Mouse (Mus musculus): Measurements from ENCODE around the gene Pip. TPM values are rescaled to one million over a fixed set of nuclear protein-coding genes. Genes with fewer than 3 reads are reported as not detected.

Gene Pip
- not detected in 2 replicates for polyA plus RNA-seq (2014; fragmentation: Nextera tagmentation; extraction: Ambion mirVana)

DNA sequence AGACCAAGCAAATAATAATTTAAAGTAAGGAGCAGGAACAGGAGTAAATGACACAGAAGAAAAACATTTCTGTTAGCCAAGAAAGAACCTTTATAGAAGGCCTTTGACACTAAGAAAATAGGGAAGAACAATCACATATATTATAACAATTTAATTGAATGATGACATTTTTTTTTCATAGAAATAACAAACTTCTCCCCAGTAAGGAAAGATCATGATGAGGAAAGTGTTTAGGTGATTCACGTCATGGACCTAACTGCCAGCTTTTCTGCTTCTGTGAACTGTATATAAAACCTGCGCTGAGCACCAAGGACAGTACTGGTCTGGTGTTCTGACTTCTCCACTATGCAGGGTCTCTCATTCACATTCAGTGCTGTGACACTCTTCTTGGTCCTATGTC is at the start of gene Pip:
Pip (plus strand) TSS at position 301 of the 400 bp plus-strand sequence.
- Histone ChIP-seq H3K4me1 (ENCODE audit: control insufficient read depth, insufficient read depth, low read length) (no peaks in the 10 kb centered on the region), H3K9ac (ENCODE audit: low read length) (no peak within 1 kb of the TSS), H3K36me3 (ENCODE audit: control insufficient read depth, insufficient read depth, low read length) (no peaks in the 10 kb centered on the region), H3K4me2 (ENCODE audit: low read depth, severe bottlenecking) (no peak within 1 kb of the TSS), H3K27me3 (ENCODE audit: control insufficient read depth, insufficient read depth, low read length) (no peaks in the 10 kb centered on the region), H3K4me3 (ENCODE audit: low read depth, low read length) (no peak within 1 kb of the TSS), H3K27ac (replicated peaks; ENCODE audit: low read depth, low read length) (no peak within 1 kb of the TSS), H3K9me3 (ENCODE audit: control insufficient read depth, low read length) (no peaks in the 10 kb centered on the region)
- WGBS = 88% methylated on average over 2 of the region's 2 CpGs
- ATAC-seq (ENCODE audit: insufficient number of reproducible peaks, low FRiP score, low TSS enrichment, low read depth) = no peak
- no peak for DNase-seq (ENCODE audit: low spot score)

- ATAC-seq (ENCODE audit: insufficient number of reproducible peaks, low FRiP score, low TSS enrichment, low read depth) (no peak), DNase-seq (ENCODE audit: low spot score) (no peak)
- H3K36me3 ChIP-seq (ENCODE audit: control insufficient read depth, insufficient read depth, low read length) = no peaks in the 10 kb centered on the region
- no peaks in the 10 kb centered on the region for H3K27me3 ChIP-seq (ENCODE audit: control insufficient read depth, insufficient read depth, low read length)
- H3K4me2 ChIP-seq (ENCODE audit: low read depth, severe bottlenecking) = no peak overlapping the region
- no peak overlapping the region for H3K9ac ChIP-seq (ENCODE audit: low read length)
- H3K4me1 ChIP-seq (ENCODE audit: control insufficient read depth, insufficient read depth, low read length) = no peaks in the 10 kb centered on the region
- no peaks in the 10 kb centered on the region for H3K9me3 ChIP-seq (ENCODE audit: control insufficient read depth, low read length)
- H3K4me3 ChIP-seq (ENCODE audit: low read depth, low read length) = no peak overlapping the region
- H3K27ac ChIP-seq (replicated peaks; ENCODE audit: low read depth, low read length) = no peak overlapping the region
These were observed 23.2 kb upstream of the Pip start for GRCm38 (mm10) chr6:41824086-41824485.

- Histone ChIP-seq H3K4me1 (ENCODE audit: control insufficient read depth, insufficient read depth, low read length) (no peaks in the 10 kb centered on the region), H3K27ac (replicated peaks; ENCODE audit: low read depth, low read length) (no peak overlapping the region), H3K36me3 (ENCODE audit: control insufficient read depth, insufficient read depth, low read length) (no peaks in the 10 kb centered on the region), H3K27me3 (ENCODE audit: control insufficient read depth, insufficient read depth, low read length) (no peaks in the 10 kb centered on the region), H3K9me3 (ENCODE audit: control insufficient read depth, low read length) (no peaks in the 10 kb centered on the region), H3K4me2 (ENCODE audit: low read depth, severe bottlenecking) (no peak overlapping the region), H3K4me3 (ENCODE audit: low read depth, low read length) (no peak overlapping the region), H3K9ac (ENCODE audit: low read length) (no peak overlapping the region)
- WGBS = 92% methylated on average over 2 of the region's 2 CpGs
- DNase-seq (ENCODE audit: low spot score) (no peak), ATAC-seq (ENCODE audit: insufficient number of reproducible peaks, low FRiP score, low TSS enrichment, low read depth) (no peak)
These were observed 17.8 kb upstream of the Pip start for GRCm38 (mm10) chr6:41829516-41829915.

GRCm38 (mm10) chr6:41852689-41853088 is 5.4 kb downstream of the Pip start, which contains the start of gene Sval2:
TSS of gene Sval2 (plus strand) at chr6:41852989.
- Histone ChIP-seq H3K36me3 (ENCODE audit: control insufficient read depth, insufficient read depth, low read length) (no peaks in the 10 kb centered on the region), H3K4me1 (ENCODE audit: control insufficient read depth, insufficient read depth, low read length) (no peaks in the 10 kb centered on the region), H3K27ac (replicated peaks; ENCODE audit: low read depth, low read length) (no peak within 1 kb of the TSS), H3K9me3 (ENCODE audit: control insufficient read depth, low read length) (no peaks in the 10 kb centered on the region), H3K4me3 (ENCODE audit: low read depth, low read length) (no peak within 1 kb of the TSS), H3K9ac (ENCODE audit: low read length) (no peak within 1 kb of the TSS), H3K27me3 (ENCODE audit: control insufficient read depth, insufficient read depth, low read length) (no peaks in the 10 kb centered on the region), H3K4me2 (ENCODE audit: low read depth, severe bottlenecking) (no peak within 1 kb of the TSS)
- no peak for DNase-seq (ENCODE audit: low spot score)
- ATAC-seq (ENCODE audit: insufficient number of reproducible peaks, low FRiP score, low TSS enrichment, low read depth) = no peak
- 85% methylated on average over 3 of the region's 3 CpGs for WGBS

DNA sequence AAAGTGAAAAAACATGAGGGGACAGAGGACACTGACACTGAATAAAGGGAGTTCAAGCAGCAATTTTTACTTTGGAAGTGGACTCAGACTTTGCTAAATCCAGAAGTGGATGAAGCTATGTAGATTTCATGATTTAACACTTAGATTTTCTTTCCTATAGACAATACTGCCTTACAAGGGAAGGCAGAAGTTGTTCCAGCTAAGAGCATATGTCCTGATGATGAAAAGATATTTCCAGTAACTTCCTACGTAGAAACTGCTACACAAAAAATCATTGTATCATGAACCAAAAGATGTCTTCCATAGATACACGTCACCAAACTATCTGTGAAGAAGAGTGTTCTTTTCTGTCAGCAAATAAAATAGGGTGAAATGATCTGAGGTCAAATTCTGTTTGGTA is 16.7 kb downstream of the Pip start:
- 79% methylated on average over 2 of the region's 2 CpGs for WGBS
- DNase-seq (ENCODE audit: low spot score) = no peak
- Histone ChIP-seq H3K4me1 (ENCODE audit: control insufficient read depth, insufficient read depth, low read length) (no peaks in the 10 kb centered on the region), H3K4me3 (ENCODE audit: low read depth, low read length) (no peak overlapping the region), H3K9ac (ENCODE audit: low read length) (no peak overlapping the region), H3K27ac (replicated peaks; ENCODE audit: low read depth, low read length) (no peak overlapping the region), H3K4me2 (ENCODE audit: low read depth, severe bottlenecking) (no peak overlapping the region), H3K27me3 (ENCODE audit: control insufficient read depth, insufficient read depth, low read length) (no peaks in the 10 kb centered on the region), H3K9me3 (ENCODE audit: control insufficient read depth, low read length) (no peaks in the 10 kb centered on the region), H3K36me3 (ENCODE audit: control insufficient read depth, insufficient read depth, low read length) (no peaks in the 10 kb centered on the region)
- no peak for ATAC-seq (ENCODE audit: insufficient number of reproducible peaks, low FRiP score, low TSS enrichment, low read depth)

Other genes starting within 250 kb of the Pip start
- gene Ephb6, start 242.1 kb upstream of the Pip start, polyA plus RNA-seq (2014; fragmentation: Nextera tagmentation; extraction: Ambion mirVana) = 14.8 and 14.9 TPM in 2 replicates
- 0.27 and 0.40 TPM in 2 replicates for gene Trpv6, start 211.1 kb upstream of the Pip start, polyA plus RNA-seq (2014; fragmentation: Nextera tagmentation; extraction: Ambion mirVana)
- gene Trpv5, start 166.8 kb upstream of the Pip start, polyA plus RNA-seq (2014; fragmentation: Nextera tagmentation; extraction: Ambion mirVana) = not detected in 2 replicates
- gene Llcfc1, start 163.1 kb upstream of the Pip start, polyA plus RNA-seq (2014; fragmentation: Nextera tagmentation; extraction: Ambion mirVana) = not detected in 2 replicates
- 7.9 and 8.5 TPM in 2 replicates for gene Kel, start 143.2 kb upstream of the Pip start, polyA plus RNA-seq (2014; fragmentation: Nextera tagmentation; extraction: Ambion mirVana)
- gene Olfr459, start 72.4 kb upstream of the Pip start, polyA plus RNA-seq (2014; fragmentation: Nextera tagmentation; extraction: Ambion mirVana) = not detected in 2 replicates
- gene Sval2, start 5.5 kb downstream of the Pip start, polyA plus RNA-seq (2014; fragmentation: Nextera tagmentation; extraction: Ambion mirVana) = not detected in 2 replicates
- gene Sval1, start 104.1 kb downstream of the Pip start, polyA plus RNA-seq (2014; fragmentation: Nextera tagmentation; extraction: Ambion mirVana) = not detected in 2 replicates
- gene Sval3, start 120.6 kb downstream of the Pip start, polyA plus RNA-seq (2014; fragmentation: Nextera tagmentation; extraction: Ambion mirVana) = not detected in 2 replicates
- not detected in 2 replicates for gene Sva, start 190.9 kb downstream of the Pip start, polyA plus RNA-seq (2014; fragmentation: Nextera tagmentation; extraction: Ambion mirVana)

Measured in limb, embryonic 11.5 days (tissue).